Mouse (Mus musculus) layer of hippocampus, adult 18-20 months (tissue): ENCODE measurements around the gene Prkca. TPM values are rescaled to one million over a fixed set of nuclear protein-coding genes. Genes with fewer than 3 reads are reported as not detected.

Source experiments
- DNase-seq, 2 experiments: peaks; one replicate each; pipeline ENCODE4 v3.0.0; 2022; ENCODE audit warnings: low spot score in 2 of 2
- long read RNA-seq: library from polyadenylated mRNA; stranded (forward); transcript quantifications from one replicate; pipeline ENCODE4 v2.0.0, GENCODE M21; 2021
- total RNA-seq, 2 experiments: library from RNA; stranded (reverse); gene quantifications; 2 replicates each; pipeline ENCODE4 v1.2.3; 2021

Gene Prkca
- 100 to 1,000 TPM; 222 to 240 TPM for total RNA-seq
- long read RNA-seq, full-length matches to known transcripts = 138 of 185 reads
- long read RNA-seq, partial matches to known transcripts = 15 of 185 reads
- long read RNA-seq, other reads (novel, unspliced or antisense) = 32 of 185 reads

- peak; percentile 92 to 97 for DNase-seq
These were observed at the start of gene Prkca for GRCm38 (mm10) chr11:108343789-108344462. TSS of gene Prkca (minus strand) at chr11:108343928.

GRCm38 (mm10) chr11:108385666-108386024 lies 41.9 kb upstream of the Prkca start:
- DNase-seq = no peak

- DNase-seq = no peak
These were observed 41.4 kb upstream of the Prkca start for GRCm38 (mm10) chr11:108384920-108385665.

GRCm38 (mm10) chr11:108382664-108383063 lies 38.9 kb upstream of the Prkca start:
- no peak for DNase-seq

- DNase-seq = no peak
These were observed 34.6 kb upstream of the Prkca start for GRCm38 (mm10) chr11:108378363-108378751.

- DNase-seq = peak; percentile 72 to 91
These were observed 34.1 kb upstream of the Prkca start for GRCm38 (mm10) chr11:108377680-108378362.

- no peak for DNase-seq
These were observed 33.1 kb upstream of the Prkca start for GRCm38 (mm10) chr11:108376815-108377214.

- no peak for DNase-seq
These were observed 23.3 kb upstream of the Prkca start for GRCm38 (mm10) chr11:108367046-108367445.

GRCm38 (mm10) chr11:108365600-108365999 lies 21.9 kb upstream of the Prkca start:
- DNase-seq = no peak

- DNase-seq = no peak
These were observed 21.3 kb upstream of the Prkca start for GRCm38 (mm10) chr11:108364945-108365589.

GRCm38 (mm10) chr11:108363991-108364390 lies 20.3 kb upstream of the Prkca start:
- DNase-seq = no peak

- DNase-seq = no peak
These were observed 19.2 kb upstream of the Prkca start for GRCm38 (mm10) chr11:108362965-108363364.

- no peak for DNase-seq
These were observed 17.3 kb upstream of the Prkca start for GRCm38 (mm10) chr11:108360983-108361382.

- DNase-seq = no peak
These were observed 15.2 kb upstream of the Prkca start for GRCm38 (mm10) chr11:108358911-108359310.

GRCm38 (mm10) chr11:108356020-108356419 lies 12.3 kb upstream of the Prkca start:
- DNase-seq = no peak

- DNase-seq = no peak
These were observed 9.2 kb upstream of the Prkca start for GRCm38 (mm10) chr11:108352842-108353388.

GRCm38 (mm10) chr11:108350799-108351198 lies 7.1 kb upstream of the Prkca start:
- DNase-seq = no peak

- DNase-seq = no peak
These were observed 1.6 kb upstream of the Prkca start for GRCm38 (mm10) chr11:108345321-108345720.

GRCm38 (mm10) chr11:108344759-108345158 lies 1.0 kb upstream of the Prkca start:
- no peak for DNase-seq

GRCm38 (mm10) chr11:108342781-108343768 lies 653 bp downstream of the Prkca start, which contains the start of gene Apoh:
TSS of gene Apoh (plus strand) at chr11:108343354.
- DNase-seq = peak in 1 of 2 experiments; percentile 6
